Mouse (Mus musculus) urinary bladder, postnatal 10 days (tissue): ENCODE results near the gene Arf4.
"Not testable (repeated sequence)": the region's sequence is repeated elsewhere in the genome, so short reads cannot be mapped to it uniquely, and the experiment has no call there.

ENCODE experiments used
- DNase-seq: peaks from one replicate; pipeline ENCODE4 v3.0.0; 2022; ENCODE audit warnings: low spot score

Gene Arf4

DNA sequence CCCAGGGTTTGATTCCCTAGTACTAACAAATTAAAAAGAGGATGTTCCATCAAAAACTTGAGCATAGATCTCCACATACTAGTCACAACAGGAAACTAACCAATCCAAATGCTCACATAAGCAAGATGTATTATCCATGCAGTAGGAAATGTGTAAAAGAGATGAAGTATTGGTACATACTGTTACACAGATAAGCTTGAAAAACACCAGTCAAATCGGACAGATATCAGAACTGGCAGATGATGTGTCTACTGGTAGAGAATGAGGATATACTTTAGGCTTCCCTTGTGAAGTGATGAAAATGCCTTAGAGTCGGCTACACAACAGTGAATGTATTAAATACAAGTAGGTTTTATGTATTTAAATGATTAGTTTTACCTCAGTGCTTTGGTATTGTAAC, 24.6 kb downstream of the Arf4 start:
- DNase-seq = no peak

DNA sequence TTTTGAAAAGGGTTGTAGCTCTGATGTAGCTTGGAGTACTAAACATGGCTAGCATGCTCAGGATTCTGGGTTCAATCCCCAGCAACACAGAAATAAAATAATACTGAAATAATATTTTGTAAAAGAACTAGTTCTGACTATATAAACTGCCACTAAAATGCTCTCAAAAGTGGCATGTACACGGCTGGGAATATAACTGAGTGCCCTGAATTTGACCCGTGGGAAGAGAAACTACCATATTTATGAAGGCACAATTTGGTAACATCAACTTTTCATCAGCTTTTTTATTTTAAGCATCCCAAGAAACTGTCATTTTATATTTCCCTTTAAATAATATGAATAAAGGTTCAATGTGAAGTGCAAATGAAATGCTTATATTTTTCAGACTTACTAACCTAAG, 26.0 kb downstream of the Arf4 start:
- DNase-seq = no peak

DNA sequence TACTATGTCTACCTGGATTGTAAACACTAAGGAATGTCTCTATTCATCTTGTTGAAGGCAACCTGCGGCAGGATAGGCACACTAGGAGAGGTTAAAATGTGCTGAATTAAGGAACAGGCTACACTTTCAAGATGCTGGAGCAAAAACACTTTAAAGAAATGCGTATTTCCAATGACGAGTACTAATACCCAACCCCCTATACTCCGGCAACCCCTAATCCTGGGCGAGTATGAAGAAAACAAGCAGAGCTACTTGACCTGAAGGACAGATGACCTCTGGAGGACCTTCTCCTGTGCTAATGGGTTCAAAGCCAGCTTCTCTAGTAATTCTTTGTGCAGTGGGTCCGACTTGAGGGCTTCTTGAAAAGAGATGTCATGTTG, 30.1 kb downstream of the Arf4 start:
- no peak for DNase-seq

DNA sequence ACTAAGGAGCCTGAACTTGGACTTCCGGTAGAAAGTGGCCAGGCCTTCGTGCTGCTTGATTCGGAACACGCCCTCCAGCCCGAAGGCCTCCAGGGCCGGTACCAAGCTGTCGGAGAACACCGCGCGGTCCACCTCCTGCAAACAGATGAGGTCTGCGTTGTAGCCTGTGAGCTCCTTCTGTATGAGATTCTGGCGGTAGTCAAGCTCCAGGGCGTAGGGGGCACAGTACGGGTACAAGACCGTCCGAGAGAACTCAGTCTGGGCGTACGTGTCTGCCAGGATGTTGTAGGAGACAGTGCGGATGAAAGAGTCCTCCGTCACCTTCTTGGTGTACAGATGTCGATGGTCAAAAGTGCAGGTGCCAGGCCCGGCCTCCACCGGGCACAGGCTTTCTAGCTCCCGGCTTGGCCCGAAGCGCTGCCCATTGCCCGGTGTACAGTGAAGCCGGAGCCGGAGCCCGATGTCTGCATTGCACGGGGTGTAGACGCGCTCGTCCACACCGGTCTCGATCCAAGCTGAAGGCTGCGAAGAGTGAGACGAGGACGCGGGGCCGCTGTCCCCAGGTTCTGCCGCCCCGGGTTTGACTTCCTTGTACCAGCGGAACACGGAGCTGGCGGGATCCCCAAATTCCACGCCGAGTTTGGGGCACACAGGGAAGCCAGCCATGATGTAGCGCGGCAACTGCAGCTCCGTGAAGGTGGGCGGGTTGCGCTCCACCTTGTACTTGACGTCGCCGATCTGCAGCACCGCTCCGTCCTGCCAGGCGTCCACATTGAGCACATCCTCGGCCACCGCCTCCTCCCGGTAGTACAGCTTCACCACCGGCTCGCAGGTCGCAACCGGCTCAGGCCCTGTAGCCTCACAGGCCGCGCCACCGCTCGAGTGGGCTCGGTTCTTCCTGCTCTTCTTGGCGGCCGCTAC, 30.8 kb downstream of the Arf4 start:
- no peak for DNase-seq

DNA sequence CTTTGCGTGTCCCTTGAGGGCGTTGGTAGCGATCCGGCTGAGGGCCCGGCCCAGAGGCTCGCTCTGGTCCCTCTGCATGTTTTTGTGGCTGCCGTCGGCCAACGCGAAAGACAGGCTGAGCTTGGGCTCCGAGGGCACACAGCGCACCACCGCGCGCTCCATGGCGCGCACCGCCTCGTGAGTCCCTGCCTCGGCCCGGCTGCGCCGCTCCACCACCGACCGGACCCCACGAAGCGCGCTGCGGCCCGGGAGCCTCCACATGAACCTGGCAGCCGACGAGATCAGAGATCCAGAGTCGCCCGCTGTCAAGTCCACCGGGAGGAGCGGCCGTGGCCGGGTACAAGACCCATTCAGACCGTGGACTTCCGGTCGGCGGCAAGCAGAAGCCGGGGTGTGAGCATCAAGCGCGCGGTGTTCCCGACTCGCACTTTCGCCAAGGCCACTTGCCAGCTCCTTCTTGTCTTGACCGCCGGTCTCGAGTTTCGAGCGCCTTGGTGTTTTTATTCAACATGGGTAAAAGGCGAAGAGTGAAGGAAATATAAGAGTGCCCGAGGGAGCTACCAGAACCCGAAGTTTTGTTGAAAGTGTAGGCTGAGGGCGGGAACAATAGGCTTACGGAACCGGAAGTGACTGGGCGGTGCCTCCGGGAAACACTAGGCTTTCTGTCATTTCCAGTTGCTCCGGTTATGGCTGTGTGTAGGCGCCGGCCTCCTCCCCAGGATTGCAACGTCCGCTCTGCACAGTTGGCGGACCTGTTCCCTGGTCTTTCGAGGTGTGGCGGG, 31.6 kb downstream of the Arf4 start, which contains the start of gene Pde12:
Gene Pde12, minus strand, starts transcription at position 592 of the 782 bp plus-strand sequence.
- peak; percentile 46 for DNase-seq

GRCm38 (mm10) chr14:26670964-26671363, 33.1 kb downstream of the Arf4 start:
- DNase-seq = no peak

GRCm38 (mm10) chr14:26671870-26672615, 34.2 kb downstream of the Arf4 start:
- DNase-seq = not testable (repeated sequence)

- not testable (repeated sequence) for DNase-seq
Measured at GRCm38 (mm10) chr14:26674476-26675169, 36.7 kb downstream of the Arf4 start.

DNA sequence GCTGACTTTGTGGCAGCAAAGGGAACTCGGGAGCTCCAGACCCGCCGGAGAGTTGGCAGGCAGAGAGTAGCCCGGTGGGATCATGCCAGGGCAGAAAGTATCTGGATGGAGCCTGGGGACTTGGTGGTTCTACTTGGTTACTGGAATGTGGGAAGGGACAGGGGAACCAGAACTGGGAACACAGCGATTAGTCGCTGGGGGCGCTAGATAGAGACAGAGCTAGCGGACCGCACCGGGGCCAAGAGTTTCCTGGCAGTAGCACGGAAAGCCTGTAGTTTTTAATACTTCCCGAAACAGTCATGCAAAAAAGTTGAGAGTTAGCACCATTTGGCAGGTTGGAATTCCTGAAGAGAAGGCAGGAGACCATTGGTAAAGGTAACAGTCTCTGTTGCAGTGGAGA, 37.5 kb downstream of the Arf4 start:
- DNase-seq = no peak

DNA sequence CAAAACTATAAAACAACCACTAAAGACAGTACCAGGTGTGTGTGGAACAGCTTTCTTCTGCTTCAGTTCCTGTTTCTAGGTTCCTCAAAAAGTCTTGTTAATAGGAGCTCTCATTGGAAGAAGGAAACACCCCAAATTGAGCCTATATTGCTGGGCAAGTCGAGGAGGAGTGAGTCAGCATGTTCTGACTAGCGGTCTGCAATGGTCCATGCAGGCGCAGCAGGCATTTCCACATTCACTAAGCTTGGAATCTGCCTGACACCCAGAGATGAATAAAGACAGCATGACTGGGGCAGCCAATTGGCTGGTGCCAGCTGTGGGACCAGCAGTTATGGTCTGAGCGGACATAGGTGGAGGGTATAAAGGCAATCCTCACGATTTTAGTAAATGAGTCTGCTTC, 37.9 kb downstream of the Arf4 start:
- no peak for DNase-seq

DNA sequence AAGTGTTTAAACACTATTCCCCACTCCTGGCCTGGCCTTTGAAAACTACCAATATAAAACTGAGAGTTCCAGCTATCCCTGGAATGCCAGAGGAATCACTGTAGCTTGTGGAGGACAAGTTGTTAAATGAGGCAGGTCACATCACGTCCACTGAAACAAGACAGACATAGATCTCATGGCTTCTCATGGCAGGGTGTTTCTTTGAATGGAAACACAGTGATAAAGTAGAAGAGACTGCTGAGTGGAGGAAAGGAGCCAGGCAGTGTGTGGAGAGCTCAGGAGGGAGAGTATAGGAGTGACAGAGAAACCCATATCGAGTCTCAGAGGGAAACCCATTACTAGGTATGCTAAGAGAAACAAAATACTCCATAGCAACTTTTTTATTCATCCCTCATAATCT, 52.9 kb downstream of the Arf4 start:
- DNase-seq = no peak

- DNase-seq = no peak
Measured at GRCm38 (mm10) chr14:26691363-26691762, 53.5 kb downstream of the Arf4 start.

DNA sequence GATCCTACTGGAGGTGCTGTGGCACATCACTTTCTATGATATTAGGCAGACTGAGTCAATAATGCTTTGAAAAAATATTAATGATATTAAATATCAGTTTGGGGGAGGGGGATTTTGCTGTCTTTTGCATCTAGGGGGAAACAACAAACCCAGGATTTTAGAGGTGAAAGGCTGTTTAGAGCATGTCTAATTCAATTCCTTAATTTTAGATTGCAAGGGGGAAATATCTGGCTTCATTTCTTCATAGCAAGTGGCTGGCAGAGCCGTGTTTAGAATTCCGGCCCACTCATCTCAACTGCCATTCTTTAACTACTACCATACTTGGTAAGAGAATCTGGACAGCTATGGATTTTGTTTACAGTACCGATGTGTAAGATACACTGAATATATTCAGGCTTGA, 55.1 kb downstream of the Arf4 start, which contains the start of gene Dnah12:
Gene Dnah12, plus strand, starts transcription at position 301 of the 400 bp plus-strand sequence.
- DNase-seq = no peak

DNA sequence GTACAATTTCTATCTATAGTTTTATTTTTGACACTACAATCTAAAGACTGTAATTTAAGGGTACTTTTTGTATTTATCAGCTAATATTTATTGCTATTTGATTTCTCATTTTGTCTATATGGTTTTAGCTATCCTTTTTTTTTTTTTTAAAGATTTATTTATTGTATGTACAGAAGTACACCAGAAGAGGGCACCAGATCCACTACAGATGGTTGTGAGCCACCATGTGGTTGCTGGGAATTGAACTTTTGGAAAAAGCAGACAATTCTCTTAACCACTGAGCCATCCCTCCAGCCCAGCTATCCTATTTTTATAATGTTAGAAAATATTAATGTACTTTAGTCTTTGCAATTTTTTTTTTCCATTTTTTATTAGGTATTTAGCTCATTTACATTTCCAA, 60.0 kb downstream of the Arf4 start:
- no peak for DNase-seq

GRCm38 (mm10) chr14:26705246-26705645, 67.4 kb downstream of the Arf4 start:
- not testable (repeated sequence) for DNase-seq
